Mouse (Mus musculus): ENCODE data around the gene Tarm1. TPM values are rescaled to one million over a fixed set of nuclear protein-coding genes. Genes with fewer than 3 reads are reported as not detected.

Tarm1 gene
- polyA plus RNA-seq (2012; ENCODE audit: insufficient read depth, insufficient read length, missing spikeins): 1.8 and 4.6 TPM in 2 replicates

- Histone ChIP-seq H3K4me1 (ENCODE audit: control insufficient read depth, insufficient read depth, insufficient read length, low read length) (no peaks in the 10 kb centered on the region), H3K4me3 (ENCODE audit: insufficient read depth, low read depth, low read length) (no peak within 1 kb of the TSS), H3K27ac (replicated peaks; ENCODE audit: low read depth, low read length) (no peak within 1 kb of the TSS)
Observed at GRCm38 (mm10) chr7:3502439-3502838, at the start of gene Tarm1. TSS of gene Tarm1 (minus strand) at chr7:3502624.

GRCm38 (mm10) chr7:3505913-3506312 is 3.5 kb upstream of the Tarm1 start:
- Histone ChIP-seq H3K27ac (replicated peaks; ENCODE audit: low read depth, low read length) (no peak overlapping the region), H3K4me3 (ENCODE audit: insufficient read depth, low read depth, low read length) (no peak overlapping the region), H3K4me1 (ENCODE audit: control insufficient read depth, insufficient read depth, insufficient read length, low read length) (no peaks in the 10 kb centered on the region)

- Histone ChIP-seq H3K4me1 (ENCODE audit: control insufficient read depth, insufficient read depth, insufficient read length, low read length) (no peaks in the 10 kb centered on the region), H3K27ac (replicated peaks; ENCODE audit: low read depth, low read length) (no peak overlapping the region), H3K4me3 (ENCODE audit: insufficient read depth, low read depth, low read length) (no peak overlapping the region)
Observed at GRCm38 (mm10) chr7:3500406-3500805, 2.0 kb downstream of the Tarm1 start.

GRCm38 (mm10) chr7:3481948-3482608 is 20.3 kb downstream of the Tarm1 start:
- Histone ChIP-seq H3K4me3 (ENCODE audit: insufficient read depth, low read depth, low read length) (no peak overlapping the region), H3K27ac (replicated peaks; ENCODE audit: low read depth, low read length) (no peak overlapping the region), H3K4me1 (ENCODE audit: control insufficient read depth, insufficient read depth, insufficient read length, low read length) (no peaks in the 10 kb centered on the region)

GRCm38 (mm10) chr7:3476728-3477127 is 25.7 kb downstream of the Tarm1 start:
- H3K4me1 ChIP-seq (ENCODE audit: control insufficient read depth, insufficient read depth, insufficient read length, low read length): no peaks in the 10 kb centered on the region

GRCm38 (mm10) chr7:3474291-3475080 is 27.9 kb downstream of the Tarm1 start:
- no peak overlapping the region for H3K27ac ChIP-seq (replicated peaks; ENCODE audit: low read depth, low read length)
- H3K4me3 ChIP-seq (ENCODE audit: insufficient read depth, low read depth, low read length): no peak overlapping the region
- no peaks in the 10 kb centered on the region for H3K4me1 ChIP-seq (ENCODE audit: control insufficient read depth, insufficient read depth, insufficient read length, low read length)

More at GRCm38 (mm10) chr7:3476728-3477127, 25.7 kb downstream of the Tarm1 start:
- H3K4me3 ChIP-seq (ENCODE audit: insufficient read depth, low read depth, low read length): no peak overlapping the region
- no peak overlapping the region for H3K27ac ChIP-seq (replicated peaks; ENCODE audit: low read depth, low read length)

- no peaks in the 10 kb centered on the region for H3K4me1 ChIP-seq (ENCODE audit: control insufficient read depth, insufficient read depth, insufficient read length, low read length)
- H3K27ac ChIP-seq (replicated peaks; ENCODE audit: low read depth, low read length): no peak overlapping the region
- no peak overlapping the region for H3K4me3 ChIP-seq (ENCODE audit: insufficient read depth, low read depth, low read length)
Observed at GRCm38 (mm10) chr7:3472774-3473173, 29.6 kb downstream of the Tarm1 start.

GRCm38 (mm10) chr7:3468614-3469013 is 33.8 kb downstream of the Tarm1 start:
- Histone ChIP-seq H3K4me1 (ENCODE audit: control insufficient read depth, insufficient read depth, insufficient read length, low read length) (no peaks in the 10 kb centered on the region), H3K4me3 (ENCODE audit: insufficient read depth, low read depth, low read length) (no peak overlapping the region), H3K27ac (replicated peaks; ENCODE audit: low read depth, low read length) (no peak overlapping the region)

- Histone ChIP-seq H3K27ac (replicated peaks; ENCODE audit: low read depth, low read length) (no peak overlapping the region), H3K4me1 (ENCODE audit: control insufficient read depth, insufficient read depth, insufficient read length, low read length) (no peaks in the 10 kb centered on the region), H3K4me3 (ENCODE audit: insufficient read depth, low read depth, low read length) (no peak overlapping the region)
Observed at GRCm38 (mm10) chr7:3463306-3463705, 39.1 kb downstream of the Tarm1 start.

- Histone ChIP-seq H3K4me1 (ENCODE audit: control insufficient read depth, insufficient read depth, insufficient read length, low read length) (no peaks in the 10 kb centered on the region), H3K27ac (replicated peaks; ENCODE audit: low read depth, low read length) (no peak overlapping the region), H3K4me3 (ENCODE audit: insufficient read depth, low read depth, low read length) (no peak overlapping the region)
Observed at GRCm38 (mm10) chr7:3460261-3460660, 42.2 kb downstream of the Tarm1 start.

- H3K4me1 ChIP-seq (ENCODE audit: control insufficient read depth, insufficient read depth, insufficient read length, low read length): no peaks in the 10 kb centered on the region
- no peak overlapping the region for H3K4me3 ChIP-seq (ENCODE audit: insufficient read depth, low read depth, low read length)
- H3K27ac ChIP-seq (replicated peaks; ENCODE audit: low read depth, low read length): no peak overlapping the region
Observed at GRCm38 (mm10) chr7:3457841-3458217, 44.6 kb downstream of the Tarm1 start.

GRCm38 (mm10) chr7:3457111-3457840 is 45.1 kb downstream of the Tarm1 start:
- Histone ChIP-seq H3K4me1 (ENCODE audit: control insufficient read depth, insufficient read depth, insufficient read length, low read length) (no peaks in the 10 kb centered on the region), H3K4me3 (ENCODE audit: insufficient read depth, low read depth, low read length) (no peak overlapping the region), H3K27ac (replicated peaks; ENCODE audit: low read depth, low read length) (no peak overlapping the region)

- Histone ChIP-seq H3K4me1 (ENCODE audit: control insufficient read depth, insufficient read depth, insufficient read length, low read length) (no peaks in the 10 kb centered on the region), H3K27ac (replicated peaks; ENCODE audit: low read depth, low read length) (no peak overlapping the region), H3K4me3 (ENCODE audit: insufficient read depth, low read depth, low read length) (no peak overlapping the region)
Observed at GRCm38 (mm10) chr7:3453486-3454183, 48.8 kb downstream of the Tarm1 start.

GRCm38 (mm10) chr7:3452821-3453485 is 49.5 kb downstream of the Tarm1 start:
- Histone ChIP-seq H3K4me3 (ENCODE audit: insufficient read depth, low read depth, low read length) (no peak overlapping the region), H3K4me1 (ENCODE audit: control insufficient read depth, insufficient read depth, insufficient read length, low read length) (no peaks in the 10 kb centered on the region), H3K27ac (replicated peaks; ENCODE audit: low read depth, low read length) (no peak overlapping the region)

Measured in brown adipose tissue, adult 24 weeks (tissue).